Mouse (Mus musculus) neural tube, embryonic 11.5 days (tissue): ENCODE data around the gene Vegfa. TPM values are rescaled to one million over a fixed set of nuclear protein-coding genes. Genes with fewer than 3 reads are reported as not detected.

Experiments
- ATAC-seq: fragments of 200-750 bp; cut with Nextera tagmentation; 2 replicates; pipeline ENCODE4 v1.8.0; 2017; ENCODE audit warnings: moderate number of reproducible peaks, mild to moderate bottlenecking, moderate TSS enrichment, moderate library complexity; ENCODE audit not compliant: insufficient read depth, low FRiP score, low TSS enrichment
- DNase-seq: peaks from one replicate; pipeline ENCODE4 v3.0.0-alpha.2; 2015; ENCODE audit warnings: low spot score
- H3K27ac ChIP-seq: fragments of 300-500 bp; sonication (generic); 2 replicates; pipeline ENCODE4 v1.5.1; 2014; ENCODE audit warnings: low read depth, mild to moderate bottlenecking, low read length
- H3K27me3 ChIP-seq: fragments of 300-500 bp; sonication (generic); 2 replicates; pipeline ENCODE4 v1.6.1; 2014; ENCODE audit warnings: mild to moderate bottlenecking, low read length, mixed read lengths; ENCODE audit not compliant: control insufficient read depth, insufficient read depth
- H3K36me3 ChIP-seq: fragments of 300-500 bp; sonication (generic); 2 replicates; pipeline ENCODE4 v1.6.1; 2014; ENCODE audit warnings: mild to moderate bottlenecking, low read length, moderate library complexity, mixed read lengths; ENCODE audit not compliant: control insufficient read depth, insufficient read depth
- H3K4me1 ChIP-seq: fragments of 300-500 bp; sonication (generic); 2 replicates; pipeline ENCODE4 v1.6.1; 2014; ENCODE audit warnings: low read length, mixed read lengths; ENCODE audit not compliant: control insufficient read depth, insufficient read depth
- H3K4me2 ChIP-seq: fragments of 300-500 bp; sonication (generic); 2 replicates; pipeline ENCODE4 v1.6.1; 2014; ENCODE audit warnings: low read depth, mild to moderate bottlenecking, moderate library complexity
- H3K4me3 ChIP-seq: fragments of 300-500 bp; sonication (generic); 2 replicates; pipeline ENCODE4 v1.5.1; 2014; ENCODE audit warnings: low read depth, low read length
- H3K9ac ChIP-seq: fragments of 300-500 bp; sonication (generic); 2 replicates; pipeline ENCODE4 v1.6.1; 2014; ENCODE audit warnings: mild to moderate bottlenecking, low read length
- H3K9me3 ChIP-seq: fragments of 300-500 bp; sonication (generic); 2 replicates; pipeline ENCODE4 v1.6.1; 2016; ENCODE audit warnings: low read length; ENCODE audit not compliant: control insufficient read depth
- WGBS: fragments of 180-500 bp; shearing (Covaris S2); extraction: QIAGEN DNeasy Blood & Tissue Kit; methylation state at CpG from one replicate; pipeline ENCODE4 v1.1.7; 2014; 5-methylcytosine and 5-hydroxymethylcytosine counted together
- polyA plus RNA-seq: library from polyadenylated mRNA; unstranded; fragments of >200 nt; fragmentation: Nextera tagmentation; extraction: Ambion mirVana; gene quantifications from 2 replicates; pipeline ENCODE4 v1.2.1, GENCODE M21; 2014

Vegfa gene
- polyA plus RNA-seq, 1 experiment from 2014 or later, result 3.4 TPM

DNA sequence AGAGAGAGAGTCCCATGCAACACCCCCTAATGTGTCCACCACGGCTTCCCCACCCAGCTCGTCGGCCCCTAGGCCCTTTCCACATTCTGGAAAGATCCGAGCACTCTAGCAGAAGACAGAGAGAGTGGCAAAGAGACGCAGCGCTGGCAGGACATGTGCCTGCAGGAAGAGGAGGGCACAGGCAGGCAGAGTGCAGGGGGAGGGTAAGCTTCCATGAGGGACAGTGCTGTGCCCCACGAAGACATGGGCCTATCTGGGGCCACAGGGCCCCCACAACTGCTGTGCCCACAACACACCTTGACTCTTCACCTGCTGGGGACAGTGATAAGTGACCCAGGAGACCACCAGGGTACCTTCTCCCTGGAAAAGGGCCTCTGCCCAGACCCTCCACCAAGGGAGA, 11.0 kb downstream of the Vegfa start:
- H3K4me1 ChIP-seq, result no peaks in the 10 kb centered on the region
- no peaks in the 10 kb centered on the region for H3K9me3 ChIP-seq
- H3K4me2 ChIP-seq, result no peak overlapping the region
- ATAC-seq (no peak), DNase-seq (no peak)
- no peak overlapping the region for H3K9ac ChIP-seq
- peaks cover 29% of the 10 kb centered on the region for H3K36me3 ChIP-seq
- 91% methylated on average over 7 of the region's 7 CpGs for WGBS
- no peaks in the 10 kb centered on the region for H3K27me3 ChIP-seq
- H3K4me3 ChIP-seq, result no peak overlapping the region
- no peak overlapping the region for H3K27ac ChIP-seq

DNA sequence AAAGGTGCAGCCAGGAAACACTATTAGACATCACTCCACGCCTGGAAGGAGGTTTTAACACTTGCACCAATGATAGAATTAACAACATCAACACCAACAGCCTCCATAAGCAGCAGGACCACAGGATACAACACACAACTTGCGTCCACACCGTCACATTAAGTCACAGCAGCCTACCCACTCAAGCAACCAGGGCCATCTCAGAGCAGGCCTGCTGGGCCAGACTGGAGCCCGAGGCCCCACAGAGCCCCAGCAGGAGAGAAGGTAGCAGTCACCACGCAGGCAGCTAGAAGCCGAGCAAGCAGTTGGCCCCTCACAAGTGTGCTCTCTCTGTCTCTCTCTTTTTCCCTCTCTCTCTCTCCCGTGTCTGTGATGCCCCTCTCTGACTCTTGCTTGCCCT, 11.6 kb downstream of the Vegfa start:
- H3K27ac ChIP-seq, result no peak overlapping the region
- no peak overlapping the region for H3K9ac ChIP-seq
- H3K4me1 ChIP-seq, result no peaks in the 10 kb centered on the region
- H3K4me3 ChIP-seq, result no peak overlapping the region
- no peaks in the 10 kb centered on the region for H3K9me3 ChIP-seq
- WGBS, result 81% methylated on average over 7 of the region's 7 CpGs
- ATAC-seq, result no peak
- H3K27me3 ChIP-seq, result no peaks in the 10 kb centered on the region
- peaks cover 29% of the 10 kb centered on the region for H3K36me3 ChIP-seq
- no peak for DNase-seq
- no peak overlapping the region for H3K4me2 ChIP-seq

DNA sequence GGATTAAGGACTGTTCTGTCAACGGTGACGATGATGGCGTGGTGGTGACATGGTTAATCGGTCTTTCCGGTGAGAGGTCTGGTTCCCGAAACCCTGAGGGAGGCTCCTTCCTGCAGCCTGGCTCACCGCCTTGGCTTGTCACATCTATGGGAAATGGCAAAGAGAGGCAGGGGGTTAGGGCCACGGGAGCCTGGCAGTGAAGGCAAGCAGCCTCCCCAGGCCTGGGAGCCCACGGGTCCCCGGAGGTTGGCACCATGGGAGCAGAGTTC, 13.5 kb downstream of the Vegfa start:
- Histone ChIP-seq H3K9ac (no peak overlapping the region), H3K36me3 (peaks cover 21% of the 10 kb centered on the region), H3K4me1 (no peaks in the 10 kb centered on the region), H3K4me2 (no peak overlapping the region), H3K27ac (no peak overlapping the region), H3K9me3 (no peaks in the 10 kb centered on the region), H3K27me3 (no peaks in the 10 kb centered on the region), H3K4me3 (no peak overlapping the region)
- no peak for DNase-seq
- no peak for ATAC-seq
- WGBS, result 94% methylated on average over 10 of the region's 10 CpGs

DNA sequence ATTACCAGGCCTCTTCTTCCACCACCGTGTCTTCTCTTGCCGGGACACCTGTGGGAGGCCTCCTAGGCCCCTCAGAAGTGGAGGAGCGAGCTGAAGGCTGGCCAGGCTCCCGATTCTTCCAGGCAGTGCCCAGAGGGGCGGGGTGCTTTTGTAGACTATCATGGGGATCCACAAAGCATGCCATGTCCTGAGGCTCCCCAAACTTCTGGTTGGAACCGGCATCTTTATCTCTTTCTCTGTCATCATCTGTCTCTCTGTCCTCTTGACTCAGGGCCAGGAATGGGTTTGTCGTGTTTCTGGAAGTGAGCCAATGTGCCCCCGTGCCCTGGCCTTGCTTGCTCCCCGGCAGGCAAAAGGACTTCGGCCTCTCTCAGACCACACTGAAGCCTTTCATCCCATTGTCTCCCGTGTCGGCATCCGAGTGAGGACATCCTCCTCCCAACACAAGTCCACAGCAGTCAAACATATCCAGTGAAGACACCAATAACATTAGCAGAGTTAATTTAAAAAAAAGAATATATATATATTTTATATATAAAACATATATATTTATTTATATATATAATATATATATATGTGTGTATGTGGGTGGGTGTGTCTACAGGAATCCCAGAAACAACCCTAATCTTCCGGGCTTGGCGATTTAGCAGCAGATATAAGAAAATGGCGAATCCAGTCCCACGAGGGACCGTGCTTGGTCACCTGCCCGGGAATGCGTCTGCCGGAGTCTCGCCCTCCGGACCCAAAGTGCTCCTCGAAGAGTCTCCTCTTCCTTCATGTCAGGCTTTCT, 14.0 kb downstream of the Vegfa start:
- H3K27ac ChIP-seq, result no peak overlapping the region
- peaks cover 19% of the 10 kb centered on the region for H3K36me3 ChIP-seq
- no peak overlapping the region for H3K4me3 ChIP-seq
- 87% methylated on average over 24 of the region's 24 CpGs for WGBS
- H3K27me3 ChIP-seq, result no peaks in the 10 kb centered on the region
- no peak overlapping the region for H3K4me2 ChIP-seq
- no peak for ATAC-seq
- H3K9ac ChIP-seq, result no peak overlapping the region
- no peaks in the 10 kb centered on the region for H3K9me3 ChIP-seq
- DNase-seq, result no peak
- H3K4me1 ChIP-seq, result no peaks in the 10 kb centered on the region

DNA sequence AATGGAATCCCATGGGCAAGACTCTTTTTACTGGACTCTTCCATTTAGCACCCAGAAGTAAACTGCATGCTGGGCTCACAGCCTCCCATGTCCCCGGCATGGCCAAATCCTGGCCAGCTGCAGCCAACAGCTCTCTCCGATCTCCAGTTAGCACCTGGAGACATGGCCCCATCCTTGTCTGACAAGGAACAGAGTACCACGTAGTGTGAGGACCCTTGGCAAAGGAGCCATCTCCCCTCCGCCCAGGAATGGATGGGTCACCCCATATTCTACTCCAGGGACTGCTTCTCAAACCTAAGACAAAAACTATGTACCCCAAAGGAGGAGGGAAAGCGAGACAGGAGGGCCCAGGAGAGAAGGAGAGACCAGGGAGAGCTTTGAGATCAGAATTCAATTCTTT, 15.6 kb downstream of the Vegfa start:
- Histone ChIP-seq H3K9ac (no peak overlapping the region), H3K9me3 (no peaks in the 10 kb centered on the region), H3K4me3 (no peak overlapping the region), H3K27ac (no peak overlapping the region), H3K4me1 (no peaks in the 10 kb centered on the region), H3K4me2 (no peak overlapping the region), H3K36me3 (peaks cover 15% of the 10 kb centered on the region), H3K27me3 (no peaks in the 10 kb centered on the region)
- DNase-seq, result no peak
- no peak for ATAC-seq
- WGBS, result 90% methylated on average over 5 of the region's 5 CpGs

DNA sequence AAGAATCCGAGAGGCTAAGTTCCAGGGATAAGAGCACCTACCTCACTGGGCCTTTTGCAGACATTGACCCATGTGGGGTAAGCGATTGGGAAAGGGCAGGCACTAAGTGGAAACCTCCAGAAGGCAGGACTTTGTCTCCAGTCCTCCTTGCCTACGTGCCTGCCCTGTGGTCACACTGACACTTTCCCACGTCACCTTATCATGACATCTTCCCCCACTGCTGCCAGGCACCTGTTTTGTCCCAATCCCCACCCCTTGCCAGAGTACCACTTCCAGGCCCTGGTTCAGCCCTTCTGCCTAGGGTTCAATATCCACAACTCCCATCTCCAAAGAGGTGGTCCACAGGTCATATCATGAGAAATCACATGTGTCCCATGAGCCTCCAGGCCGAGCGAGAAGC, 16.2 kb downstream of the Vegfa start:
- Histone ChIP-seq H3K4me2 (no peak overlapping the region), H3K36me3 (peaks cover 11% of the 10 kb centered on the region), H3K9me3 (no peaks in the 10 kb centered on the region), H3K4me3 (no peak overlapping the region), H3K4me1 (no peaks in the 10 kb centered on the region), H3K9ac (no peak overlapping the region), H3K27ac (no peak overlapping the region), H3K27me3 (no peaks in the 10 kb centered on the region)
- WGBS, result 87% methylated on average over 6 of the region's 6 CpGs
- ATAC-seq (no peak), DNase-seq (no peak)

DNA sequence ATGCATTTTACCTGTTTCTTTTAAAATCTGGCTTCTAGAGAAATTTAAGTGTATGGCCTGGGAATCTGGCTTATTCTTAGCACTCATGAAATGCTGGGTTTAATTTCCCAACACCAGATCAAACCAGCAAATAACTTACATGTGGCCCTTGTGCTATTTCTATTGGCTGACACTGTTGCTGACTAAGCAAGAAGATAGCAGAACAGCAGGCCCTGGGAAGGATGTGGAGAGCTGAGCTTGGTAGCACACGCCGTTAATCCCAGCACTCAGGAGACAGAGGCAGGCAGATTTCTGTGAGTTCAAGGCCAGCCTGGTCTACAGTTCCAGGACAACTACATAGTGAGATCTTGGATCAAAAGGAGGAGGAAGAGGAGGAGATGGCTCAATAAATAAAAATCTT, 17.2 kb downstream of the Vegfa start:
- no peak overlapping the region for H3K9ac ChIP-seq
- ATAC-seq (no peak), DNase-seq (no peak)
- no peaks in the 10 kb centered on the region for H3K4me1 ChIP-seq
- no peaks in the 10 kb centered on the region for H3K27me3 ChIP-seq
- no peak overlapping the region for H3K4me2 ChIP-seq
- WGBS, result 92% methylated on average over 2 of the region's 2 CpGs
- peaks cover 9% of the 10 kb centered on the region for H3K36me3 ChIP-seq
- H3K9me3 ChIP-seq, result no peaks in the 10 kb centered on the region
- H3K4me3 ChIP-seq, result no peak overlapping the region
- no peak overlapping the region for H3K27ac ChIP-seq

DNA sequence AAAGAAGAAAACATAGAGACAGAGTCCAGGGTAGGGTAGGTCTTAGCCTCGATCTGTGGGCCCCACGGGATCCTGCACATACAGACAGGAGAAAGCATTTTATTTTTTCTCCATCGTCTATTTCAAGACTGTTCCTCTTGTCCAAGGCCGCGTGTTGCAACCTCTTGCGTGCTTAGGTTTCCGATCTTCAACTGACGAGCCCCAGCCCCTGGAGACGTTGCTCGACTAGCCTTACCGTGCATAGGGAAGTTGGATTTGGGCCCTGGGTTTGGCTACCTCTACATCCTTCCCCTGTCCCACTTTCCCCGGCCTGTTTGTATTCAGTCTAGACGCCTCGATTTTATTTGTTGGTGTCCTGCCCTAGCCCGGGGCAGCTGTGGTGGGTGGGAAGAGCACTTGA, 18.6 kb downstream of the Vegfa start:
- Histone ChIP-seq H3K4me3 (no peak overlapping the region), H3K4me1 (no peaks in the 10 kb centered on the region), H3K9ac (no peak overlapping the region), H3K27ac (no peak overlapping the region), H3K36me3 (peaks cover 3% of the 10 kb centered on the region), H3K9me3 (no peaks in the 10 kb centered on the region), H3K27me3 (no peaks in the 10 kb centered on the region), H3K4me2 (no peak overlapping the region)
- no peak for ATAC-seq
- WGBS, result 91% methylated on average over 15 of the region's 15 CpGs
- no peak for DNase-seq

DNA sequence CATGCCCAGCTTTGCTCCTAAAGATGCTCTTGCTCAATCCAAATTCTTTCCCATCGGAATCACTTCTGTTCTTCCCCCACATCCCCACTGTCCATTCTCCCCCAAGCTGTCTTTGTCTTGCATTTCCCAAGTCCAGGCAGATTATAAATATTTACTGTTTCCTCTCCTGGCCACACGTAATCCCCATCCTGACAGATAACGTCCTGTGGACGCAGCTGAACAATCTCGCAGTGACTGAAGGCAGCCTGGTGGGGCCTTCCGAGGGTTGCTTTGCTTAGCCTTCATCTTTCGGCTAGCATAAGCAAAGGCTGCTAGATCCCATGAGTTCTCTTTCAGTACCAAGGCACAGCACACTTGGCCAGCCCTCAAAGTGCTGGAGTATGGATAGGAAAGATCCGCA, 20.0 kb downstream of the Vegfa start:
- H3K4me3 ChIP-seq, result no peak overlapping the region
- no peaks in the 10 kb centered on the region for H3K27me3 ChIP-seq
- no peaks in the 10 kb centered on the region; the same call in 1 of the 2 replicates for H3K36me3 ChIP-seq
- DNase-seq (no peak), ATAC-seq (no peak)
- no peak overlapping the region for H3K9ac ChIP-seq
- H3K9me3 ChIP-seq, result no peaks in the 10 kb centered on the region
- no peaks in the 10 kb centered on the region for H3K4me1 ChIP-seq
- WGBS, result 87% methylated on average over 8 of the region's 8 CpGs
- H3K4me2 ChIP-seq, result no peak overlapping the region
- H3K27ac ChIP-seq, result no peak overlapping the region
